Mouse (Mus musculus) lung, postnatal 14 days (tissue): ENCODE data around the gene Ccl27a.
"Not testable (repeated sequence)": the region's sequence is repeated elsewhere in the genome, so short reads cannot be mapped to it uniquely, and the experiment has no call there.

Source experiments
- DNase-seq: peaks from one replicate; pipeline ENCODE4 v3.0.0; 2021

Gene Ccl27a

GRCm38 (mm10) chr4:41774002-41774401, at the start of gene Ccl27a:
Gene Ccl27a (minus strand): TSS chr4:41774247.
- peak; percentile 83 for DNase-seq

GRCm38 (mm10) chr4:41783197-41783596, 9.2 kb upstream of the Ccl27a start:
- DNase-seq, result not testable (repeated sequence)

- not testable (repeated sequence) for DNase-seq
These were observed 8.7 kb upstream of the Ccl27a start for GRCm38 (mm10) chr4:41782711-41783110.

- not testable (repeated sequence) for DNase-seq
These were observed 7.9 kb upstream of the Ccl27a start for GRCm38 (mm10) chr4:41781748-41782485.

GRCm38 (mm10) chr4:41781271-41781670, 7.2 kb upstream of the Ccl27a start:
- DNase-seq, result not testable (repeated sequence)

GRCm38 (mm10) chr4:41775840-41776239, 1.8 kb upstream of the Ccl27a start:
- DNase-seq, result not testable (repeated sequence)

GRCm38 (mm10) chr4:41774506-41774905, 459 bp upstream of the Ccl27a start:
- DNase-seq, result not testable (repeated sequence)

GRCm38 (mm10) chr4:41773502-41773901, 545 bp downstream of the Ccl27a start:
- peak; percentile 78 for DNase-seq

GRCm38 (mm10) chr4:41772946-41773345, 1.1 kb downstream of the Ccl27a start:
- not testable (repeated sequence) for DNase-seq

GRCm38 (mm10) chr4:41767301-41767700, 6.7 kb downstream of the Ccl27a start:
- not testable (repeated sequence) for DNase-seq

GRCm38 (mm10) chr4:41763176-41763575, 10.9 kb downstream of the Ccl27a start:
- not testable (repeated sequence) for DNase-seq

GRCm38 (mm10) chr4:41762688-41763114, 11.3 kb downstream of the Ccl27a start:
- peak; percentile 65 for DNase-seq

- DNase-seq, result no peak
These were observed 11.9 kb downstream of the Ccl27a start for GRCm38 (mm10) chr4:41762099-41762687.

- DNase-seq, result no peak
These were observed 12.4 kb downstream of the Ccl27a start for GRCm38 (mm10) chr4:41761680-41762079.

- DNase-seq, result no peak
These were observed 13.1 kb downstream of the Ccl27a start for GRCm38 (mm10) chr4:41760911-41761310.

GRCm38 (mm10) chr4:41760288-41760721, 13.7 kb downstream of the Ccl27a start:
- peak; percentile 93 for DNase-seq

- no peak for DNase-seq
These were observed 14.3 kb downstream of the Ccl27a start for GRCm38 (mm10) chr4:41759656-41760287.

GRCm38 (mm10) chr4:41759206-41759605, 14.8 kb downstream of the Ccl27a start:
- DNase-seq, result peak; percentile 37

- no peak for DNase-seq
These were observed 15.3 kb downstream of the Ccl27a start for GRCm38 (mm10) chr4:41758701-41759100.

GRCm38 (mm10) chr4:41758021-41758420, 16.0 kb downstream of the Ccl27a start:
- DNase-seq, result no peak

GRCm38 (mm10) chr4:41757321-41757720, 16.7 kb downstream of the Ccl27a start:
- no peak for DNase-seq

- no peak for DNase-seq
These were observed 17.6 kb downstream of the Ccl27a start for GRCm38 (mm10) chr4:41756440-41756839.
